Mouse (Mus musculus) liver, embryonic 16.5 days (tissue): ENCODE results near the gene Abtb1. TPM values are rescaled to one million over a fixed set of nuclear protein-coding genes. Genes with fewer than 3 reads are reported as not detected.

Experiments used
- ATAC-seq: fragments of 200-750 bp; cut with Nextera tagmentation; 2 replicates; pipeline ENCODE4 v1.8.0; 2017; ENCODE audit warnings: low read depth, mild to moderate bottlenecking, moderate number of reproducible peaks, moderate library complexity
- H3K27ac ChIP-seq: fragments of 300-500 bp; sonication (generic); 2 replicates; pipeline ENCODE4 v1.5.1; 2014; ENCODE audit warnings: mild to moderate bottlenecking, low read length
- H3K27me3 ChIP-seq: fragments of 300-500 bp; sonication (generic); 2 replicates; pipeline ENCODE4 v1.6.1; 2014; ENCODE audit warnings: low read depth, low read length, mixed read lengths; ENCODE audit not compliant: control insufficient read depth, insufficient read depth
- H3K36me3 ChIP-seq: fragments of 300-500 bp; sonication (generic); 2 replicates; pipeline ENCODE4 v1.6.1; 2014; ENCODE audit warnings: mild to moderate bottlenecking; ENCODE audit not compliant: control insufficient read depth, insufficient read depth
- H3K4me1 ChIP-seq: fragments of 300-500 bp; sonication (generic); 2 replicates; pipeline ENCODE4 v1.6.1; 2014; ENCODE audit warnings: low read depth, low read length, mixed read lengths; ENCODE audit not compliant: control insufficient read depth
- H3K4me2 ChIP-seq: fragments of 300-500 bp; sonication (generic); 2 replicates; pipeline ENCODE4 v1.6.1; 2014; ENCODE audit warnings: low read depth, low read length, mixed read lengths
- H3K4me3 ChIP-seq: fragments of 300-500 bp; sonication (generic); 2 replicates; pipeline ENCODE4 v1.5.1; 2014; ENCODE audit warnings: low read depth, mild to moderate bottlenecking, low read length
- H3K9ac ChIP-seq: fragments of 300-500 bp; sonication (generic); 2 replicates; pipeline ENCODE4 v1.6.1; 2014; ENCODE audit warnings: low read depth, low read length
- H3K9me3 ChIP-seq: fragments of 300-500 bp; sonication (generic); replicated peaks from 2 replicates; pipeline ENCODE4 v1.6.1; 2016; ENCODE audit warnings: low read length; ENCODE audit not compliant: control insufficient read depth
- WGBS: fragments of 180-500 bp; shearing (Covaris S2); extraction: QIAGEN DNeasy Blood & Tissue Kit; methylation state at CpG from one replicate; pipeline ENCODE4 v1.1.7; 2014; ENCODE audit not compliant: insufficient replicate concordance; 5-methylcytosine and 5-hydroxymethylcytosine counted together
- polyA plus RNA-seq: library from polyadenylated mRNA; unstranded; fragments of >200 nt; fragmentation: Nextera tagmentation; extraction: Ambion mirVana; gene quantifications from 2 replicates; pipeline ENCODE4 v1.2.1, GENCODE M21; 2015

Gene Abtb1
- polyA plus RNA-seq, 1 experiment from 2014 or later: 65.2 TPM

- Histone ChIP-seq H3K9ac (no peak overlapping the region), H3K4me1 (no peaks in the 10 kb centered on the region), H3K4me2 (no peak overlapping the region), H3K4me3 (no peak overlapping the region), H3K27me3 (peaks cover 21% of the 10 kb centered on the region), H3K9me3 (no peaks in the 10 kb centered on the region), H3K27ac (no peak overlapping the region), H3K36me3 (peaks cover 28% of the 10 kb centered on the region)
- 58% methylated on average over 4 of the region's 4 CpGs for WGBS
- ATAC-seq: no peak
Observed at GRCm38 (mm10) chr6:88879471-88879870, 37.7 kb upstream of the Abtb1 start.

DNA sequence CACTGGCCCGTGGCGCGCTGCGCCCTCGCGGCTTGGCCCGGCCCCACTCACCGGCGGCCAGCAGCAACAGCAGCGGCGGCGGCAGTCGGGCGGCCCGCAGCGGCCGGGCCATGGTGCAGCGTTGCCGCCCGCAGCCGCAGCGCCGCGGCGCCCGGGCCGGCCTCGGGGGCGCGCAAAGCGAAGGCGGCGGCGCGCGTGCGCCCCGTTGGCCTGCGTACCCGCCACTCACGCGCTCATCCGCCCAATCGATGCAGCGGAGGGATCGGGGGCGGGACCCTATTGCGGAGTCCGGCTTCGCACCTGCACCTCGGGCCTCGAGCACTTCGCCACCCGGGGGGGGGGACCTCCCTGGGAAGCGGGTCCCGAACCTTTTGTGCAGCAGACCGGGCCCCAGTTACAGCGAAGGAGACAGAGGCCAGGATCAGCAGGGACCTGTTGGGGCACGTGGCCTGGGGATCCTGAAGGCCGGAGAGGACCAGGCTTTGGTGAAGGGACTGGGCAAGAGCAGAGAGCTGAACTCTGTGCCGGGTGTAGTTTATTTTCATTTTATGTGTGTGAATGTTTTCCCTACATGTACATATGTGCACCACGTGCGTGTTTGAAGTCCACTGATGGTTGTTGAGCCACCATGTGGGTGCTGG, 33.2 kb upstream of the Abtb1 start, which contains the start of gene Podxl2:
Gene Podxl2, minus strand, starts transcription at position 177 of the 641 bp plus-strand sequence.
- no peak within 1 kb of the TSS for H3K27ac ChIP-seq
- H3K9me3 ChIP-seq: no peaks in the 10 kb centered on the region
- H3K27me3 ChIP-seq: peaks cover 60% of the 10 kb centered on the region
- peak within 1 kb of the TSS; percentile 55 for H3K4me3 ChIP-seq
- no peaks in the 10 kb centered on the region for H3K36me3 ChIP-seq
- no peak within 1 kb of the TSS for H3K9ac ChIP-seq
- peak within 1 kb of the TSS; percentile 74 for H3K4me2 ChIP-seq
- ATAC-seq: peak; percentile 61; the same call in 1 of the 2 replicates
- WGBS: 7% methylated on average over 49 of the region's 63 CpGs
- no peaks in the 10 kb centered on the region for H3K4me1 ChIP-seq

- Histone ChIP-seq H3K4me1 (no peaks in the 10 kb centered on the region), H3K27ac (no peak overlapping the region), H3K9me3 (no peaks in the 10 kb centered on the region), H3K4me2 (peak overlapping the region; percentile 74), H3K9ac (no peak overlapping the region), H3K4me3 (peak overlapping the region; percentile 55), H3K36me3 (no peaks in the 10 kb centered on the region), H3K27me3 (peaks cover 60% of the 10 kb centered on the region)
- WGBS: 6% methylated on average over 73 of the region's 74 CpGs
- no peak for ATAC-seq
Observed at GRCm38 (mm10) chr6:88873965-88874867, 32.4 kb upstream of the Abtb1 start.

DNA sequence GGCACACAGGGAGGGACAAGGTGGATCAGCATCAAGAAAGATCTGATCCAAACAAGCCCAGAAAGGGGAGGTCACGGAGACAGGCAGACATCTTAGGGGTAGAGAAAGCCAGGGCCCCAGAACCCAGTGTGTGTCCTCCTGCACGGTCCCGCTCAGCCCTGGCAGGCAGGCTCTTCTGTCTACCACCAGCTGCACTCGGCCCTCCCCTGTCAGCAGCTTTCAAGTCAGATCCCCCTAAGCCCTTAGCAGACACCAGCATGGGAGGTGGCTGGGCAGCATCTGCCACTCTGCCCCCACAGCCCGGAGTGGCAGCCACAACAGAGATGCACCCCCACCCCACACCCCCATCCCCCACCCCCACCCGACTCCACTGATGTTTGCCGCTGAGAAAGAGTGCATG, 31.0 kb upstream of the Abtb1 start:
- Histone ChIP-seq H3K27me3 (peaks cover 60% of the 10 kb centered on the region), H3K9ac (no peak overlapping the region), H3K4me3 (no peak overlapping the region), H3K4me2 (no peak overlapping the region), H3K4me1 (no peaks in the 10 kb centered on the region), H3K36me3 (no peaks in the 10 kb centered on the region), H3K27ac (no peak overlapping the region), H3K9me3 (no peaks in the 10 kb centered on the region)
- WGBS: 35% methylated on average over 7 of the region's 7 CpGs
- no peak for ATAC-seq

DNA sequence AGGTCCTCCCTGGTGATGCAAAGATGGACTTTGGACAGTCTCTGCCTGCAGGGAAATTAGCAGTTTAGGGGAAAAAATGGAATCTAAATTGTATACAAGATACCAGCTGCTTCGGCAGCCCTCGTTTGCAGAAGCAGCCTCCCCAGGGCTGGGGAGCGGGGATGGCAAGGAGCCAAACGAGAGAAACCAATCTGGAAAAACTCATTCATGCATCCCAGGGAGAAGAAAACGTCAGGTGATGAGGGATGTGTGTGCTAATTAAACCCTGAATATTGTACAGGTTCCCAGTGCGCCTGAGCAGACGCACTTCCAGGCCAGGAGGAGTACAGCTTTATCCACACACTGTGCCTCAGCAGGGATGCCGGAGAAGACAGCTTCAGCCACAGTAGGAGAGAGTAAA, 29.8 kb upstream of the Abtb1 start:
- Histone ChIP-seq H3K27ac (no peak overlapping the region), H3K27me3 (peaks cover 59% of the 10 kb centered on the region), H3K4me1 (no peaks in the 10 kb centered on the region), H3K4me3 (no peak overlapping the region), H3K36me3 (no peaks in the 10 kb centered on the region), H3K9me3 (no peaks in the 10 kb centered on the region), H3K4me2 (no peak overlapping the region), H3K9ac (no peak overlapping the region)
- WGBS: 61% methylated on average over 8 of the region's 8 CpGs
- ATAC-seq: no peak

- Histone ChIP-seq H3K4me3 (no peak overlapping the region), H3K4me1 (no peaks in the 10 kb centered on the region), H3K36me3 (no peaks in the 10 kb centered on the region), H3K9ac (no peak overlapping the region), H3K27me3 (peaks cover 50% of the 10 kb centered on the region), H3K9me3 (no peaks in the 10 kb centered on the region), H3K27ac (no peak overlapping the region), H3K4me2 (no peak overlapping the region)
- 62% methylated on average over 4 of the region's 4 CpGs for WGBS
- ATAC-seq: no peak
Observed at GRCm38 (mm10) chr6:88870594-88870993, 28.8 kb upstream of the Abtb1 start.

- Histone ChIP-seq H3K9me3 (no peaks in the 10 kb centered on the region), H3K27ac (no peak overlapping the region), H3K9ac (no peak overlapping the region), H3K36me3 (no peaks in the 10 kb centered on the region), H3K4me1 (no peaks in the 10 kb centered on the region), H3K27me3 (peaks cover 39% of the 10 kb centered on the region), H3K4me3 (no peak overlapping the region), H3K4me2 (no peak overlapping the region)
- no peak for ATAC-seq
- 73% methylated on average over 7 of the region's 7 CpGs for WGBS
Observed at GRCm38 (mm10) chr6:88869459-88869858, 27.7 kb upstream of the Abtb1 start.

GRCm38 (mm10) chr6:88865704-88866103, 23.9 kb upstream of the Abtb1 start:
- H3K4me3 ChIP-seq: no peak overlapping the region
- H3K36me3 ChIP-seq: no peaks in the 10 kb centered on the region
- no peak overlapping the region for H3K9ac ChIP-seq
- no peak overlapping the region for H3K4me2 ChIP-seq
- H3K9me3 ChIP-seq: 0 out of 2 replicates have a peak, but pooled peaks cover 2% of the 10 kb centered on the region
- no peaks in the 10 kb centered on the region for H3K4me1 ChIP-seq
- WGBS: 65% methylated on average over 7 of the region's 7 CpGs
- no peak for ATAC-seq
- no peak overlapping the region for H3K27ac ChIP-seq
- H3K27me3 ChIP-seq: peaks cover 4% of the 10 kb centered on the region; the same call in 1 of the 2 replicates

DNA sequence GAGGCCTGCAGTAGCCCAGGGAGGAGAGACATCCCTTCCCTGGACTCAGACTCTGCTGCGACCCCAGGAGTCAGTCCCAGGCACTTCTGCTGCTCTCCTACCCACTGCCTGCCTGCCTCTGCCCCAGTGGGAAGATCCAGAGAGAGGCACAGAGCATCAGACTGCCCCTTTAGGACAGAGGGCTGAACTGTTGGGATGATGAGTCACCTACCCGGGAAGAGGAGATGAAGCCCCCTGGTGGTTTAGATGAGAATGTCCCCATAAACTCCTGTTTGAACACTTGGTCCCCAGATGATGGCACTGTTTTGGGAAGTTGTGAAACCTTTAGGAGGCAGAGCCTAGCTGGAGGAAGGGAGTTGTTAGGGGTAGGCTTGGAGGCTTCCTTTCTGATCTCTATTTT, 19.1 kb upstream of the Abtb1 start:
- ATAC-seq: no peak
- 0 out of 2 replicates have a peak, but pooled peaks cover 2% of the 10 kb centered on the region for H3K9me3 ChIP-seq

More for the DNA sequence above, 19.1 kb upstream of the Abtb1 start:
- Histone ChIP-seq H3K27me3 (peaks cover 5% of the 10 kb centered on the region; the same call in 1 of the 2 replicates), H3K9ac (no peak overlapping the region), H3K4me3 (no peak overlapping the region), H3K4me2 (no peak overlapping the region), H3K27ac (no peak overlapping the region), H3K36me3 (no peaks in the 10 kb centered on the region), H3K4me1 (no peaks in the 10 kb centered on the region)
- 14% methylated on average over 2 of the region's 2 CpGs for WGBS
